Mouse (Mus musculus) megakaryocyte, embryonic 14.5 days (primary cell): ENCODE data around the gene Cfap298.

Experiments
- FLI1 ChIP-seq: IDR thresholded peaks from 2 replicates; pipeline ENCODE4 v1.6.1; 2012; ENCODE audit warnings: low read length, inconsistent platforms, mixed read lengths
- GATA1 ChIP-seq: IDR thresholded peaks from 3 replicates; pipeline ENCODE4 v1.6.1; 2012; ENCODE audit warnings: mixed read lengths, low read length, inconsistent platforms, borderline replicate concordance

- no peak for TF ChIP-seq GATA1
- TF ChIP-seq FLI1 = no peak
Observed at GRCm38 (mm10) chr16:90899498-90899897, 35.4 kb downstream of the Cfap298 start.
